Mouse (Mus musculus) heart, adult 2 months (tissue): ENCODE results near the gene Snx27. TPM values are rescaled to one million over a fixed set of nuclear protein-coding genes. Genes with fewer than 3 reads are reported as not detected.

Experiments used
- DNase-seq, 2 experiments: peaks; one replicate each; pipeline ENCODE4 v3.0.0; 2021
- H3K27ac ChIP-seq: fragments of 200-600 bp; 2 replicates; pipeline ENCODE4 v1.8.1; 2022
- H3K27me3 ChIP-seq: fragments of 200-500 bp; 2 replicates; pipeline ENCODE4 v1.6.1; 2012; ENCODE audit warnings: mild to moderate bottlenecking, low read length, inconsistent platforms, mixed read lengths; ENCODE audit not compliant: control insufficient read depth, insufficient read depth
- H3K36me3 ChIP-seq: fragments of 200-500 bp; 2 replicates; pipeline ENCODE4 v1.6.1; 2012; ENCODE audit warnings: low read length, inconsistent platforms; ENCODE audit not compliant: control insufficient read depth, insufficient read depth
- H3K4me1 ChIP-seq: fragments of 200-500 bp; 2 replicates; pipeline ENCODE4 v1.6.1; 2011; ENCODE audit warnings: low read length; ENCODE audit not compliant: control insufficient read depth, insufficient read depth
- H3K4me3 ChIP-seq: fragments of 200-600 bp; 2 replicates; pipeline ENCODE4 v1.8.1; 2022
- H3K79me2 ChIP-seq: fragments of 200-500 bp; replicated peaks from 2 replicates; pipeline ENCODE4 v1.6.1; 2012; ENCODE audit warnings: mild to moderate bottlenecking, inconsistent platforms, low read length, moderate library complexity, mixed read lengths; ENCODE audit not compliant: control insufficient read depth, insufficient read depth
- H3K9ac ChIP-seq: fragments of 200-500 bp; 2 replicates; pipeline ENCODE4 v1.6.1; 2012; ENCODE audit warnings: low read depth, mild to moderate bottlenecking, control low read depth, inconsistent platforms, low read length, mixed read lengths
- CTCF ChIP-seq: fragments of 200-600 bp; IDR thresholded peaks from 2 replicates; pipeline ENCODE4 v1.8.1; 2022; ENCODE audit warnings: antibody characterized with exemption, mild to moderate bottlenecking, moderate library complexity
- EP300 ChIP-seq: fragments of 200-500 bp; IDR thresholded peaks from 2 replicates; pipeline ENCODE4 v1.6.1; 2011; ENCODE audit warnings: low read depth, low read length, control low read depth; ENCODE audit not compliant: insufficient read depth
- POLR2A ChIP-seq: fragments of 200-500 bp; IDR thresholded peaks from 2 replicates; pipeline ENCODE4 v1.6.1; 2011; ENCODE audit warnings: mild to moderate bottlenecking, low read depth, low read length, control low read depth; ENCODE audit not compliant: insufficient read depth
- WGBS: fragments of 180-500 bp; shearing (Covaris S2); methylation state at CpG from one replicate; pipeline ENCODE4 v1.1.7; 2018; 5-methylcytosine and 5-hydroxymethylcytosine counted together
- intact Hi-C: fragments of 180-260 bp; cut with DNase I; formaldehyde crosslinking; loops from one replicate; pipeline ENCODE4 v1.15.1; 2025
- polyA plus RNA-seq: library from polyadenylated mRNA; depleted of rRNA; stranded (reverse); fragments of >200 nt; gene quantifications from 2 replicates; pipeline ENCODE4 v1.2.3, GENCODE M21; 2012
- total RNA-seq, 2 experiments: library from RNA; stranded (reverse); gene quantifications; 2 replicates each; pipeline ENCODE4 v1.2.3; 2021

Gene Snx27
- total and polyA plus RNA-seq, 3 experiments: 7.5 to 29.0 (median 27.4) TPM

- 26% methylated on average over 3 of the region's 3 CpGs for WGBS
- H3K36me3 ChIP-seq: peaks cover 8% of the 10 kb centered on the region
- H3K27me3 ChIP-seq: no peaks in the 10 kb centered on the region
- peaks cover 4% of the 10 kb centered on the region for H3K4me1 ChIP-seq
- no peak overlapping the region for H3K9ac ChIP-seq
- peak overlapping the region; percentile 60 for H3K27ac ChIP-seq
- no peak overlapping the region for H3K4me3 ChIP-seq
- TF ChIP-seq EP300 (no peak), POLR2A (no peak)
- peaks cover 4% of the 10 kb centered on the region for H3K79me2 ChIP-seq
- DNase-seq: no peak
- intact Hi-C loops: no loop called here
Observed at GRCm38 (mm10) chr3:94565127-94565526, 17.4 kb downstream of the Snx27 start.

- Histone ChIP-seq H3K4me3 (no peak overlapping the region), H3K27ac (peak overlapping the region; percentile 60), H3K36me3 (peaks cover 8% of the 10 kb centered on the region), H3K9ac (no peak overlapping the region), H3K27me3 (no peaks in the 10 kb centered on the region), H3K79me2 (peaks cover 4% of the 10 kb centered on the region), H3K4me1 (peaks cover 4% of the 10 kb centered on the region)
- 62% methylated on average over 4 of the region's 4 CpGs for WGBS
- intact Hi-C loops: no loop called here
- TF ChIP-seq CTCF (peak; percentile 27; the same call in 1 of the 2 replicates), EP300 (no peak)
- no peak for DNase-seq
Observed at GRCm38 (mm10) chr3:94564356-94565010, 18.0 kb downstream of the Snx27 start.

- no peak overlapping the region for H3K9ac ChIP-seq
- H3K27me3 ChIP-seq: no peaks in the 10 kb centered on the region
- peaks cover 8% of the 10 kb centered on the region for H3K36me3 ChIP-seq
- 94% methylated on average over 3 of the region's 3 CpGs for WGBS
- peaks cover 2% of the 10 kb centered on the region for H3K79me2 ChIP-seq
- intact Hi-C loops: no loop called here
- peaks cover 4% of the 10 kb centered on the region for H3K4me1 ChIP-seq
- no peak overlapping the region for H3K4me3 ChIP-seq
- DNase-seq: no peak
- TF ChIP-seq POLR2A (no peak), CTCF (no peak), EP300 (no peak)
- H3K27ac ChIP-seq: no peak overlapping the region
Observed at GRCm38 (mm10) chr3:94563163-94563562, 19.4 kb downstream of the Snx27 start.

GRCm38 (mm10) chr3:94559931-94560429 is 22.5 kb downstream of the Snx27 start:
- Histone ChIP-seq H3K4me3 (no peak overlapping the region), H3K4me1 (peaks cover 2% of the 10 kb centered on the region), H3K9ac (no peak overlapping the region), H3K27me3 (no peaks in the 10 kb centered on the region), H3K36me3 (peaks cover 6% of the 10 kb centered on the region), H3K27ac (no peak overlapping the region), H3K79me2 (peaks cover 2% of the 10 kb centered on the region; the same call in 1 of the 2 replicates)
- intact Hi-C loops: no loop called here
- no peak for TF ChIP-seq CTCF
- TF ChIP-seq POLR2A: no peak
- no peak for TF ChIP-seq EP300
- WGBS: 73% methylated on average over 5 of the region's 5 CpGs
- no peak for DNase-seq

- Histone ChIP-seq H3K4me3 (no peak overlapping the region), H3K36me3 (no peaks in the 10 kb centered on the region), H3K27ac (no peak overlapping the region), H3K27me3 (no peaks in the 10 kb centered on the region), H3K79me2 (peaks cover 5% of the 10 kb centered on the region), H3K4me1 (no peaks in the 10 kb centered on the region), H3K9ac (no peak overlapping the region)
- TF ChIP-seq POLR2A (no peak), CTCF (no peak), EP300 (no peak)
- no peak for DNase-seq
- intact Hi-C loops: no loop called here
- WGBS: 92% methylated on average over 2 of the region's 2 CpGs
Observed at GRCm38 (mm10) chr3:94549041-94549440, 33.5 kb downstream of the Snx27 start.

- no peak overlapping the region for H3K27ac ChIP-seq
- no peak for TF ChIP-seq POLR2A
- TF ChIP-seq CTCF: no peak
- no peak for TF ChIP-seq EP300
- H3K27me3 ChIP-seq: no peaks in the 10 kb centered on the region
- WGBS: 100% methylated on average over 3 of the region's 3 CpGs
- H3K36me3 ChIP-seq: no peaks in the 10 kb centered on the region
- H3K4me1 ChIP-seq: no peaks in the 10 kb centered on the region
- DNase-seq: no peak
- intact Hi-C loops: loop anchor here (10.0 kb wide), 1 partner anchor 48 kb away; the partner anchor contains the start of gene Snx27
- H3K9ac ChIP-seq: no peak overlapping the region
- 0 out of 2 replicates have a peak, but pooled peaks cover 1% of the 10 kb centered on the region for H3K79me2 ChIP-seq
- no peak overlapping the region for H3K4me3 ChIP-seq
Observed at GRCm38 (mm10) chr3:94537187-94537586, 45.3 kb downstream of the Snx27 start.
